Mouse (Mus musculus): ENCODE results near the gene Pask. TPM values are rescaled to one million over a fixed set of nuclear protein-coding genes. Genes with fewer than 3 reads are reported as not detected.
"Not testable (repeated sequence)": the region's sequence is repeated elsewhere in the genome, so short reads cannot be mapped to it uniquely, and the experiment has no call there.

Pask gene
- polyA plus RNA-seq, 1 experiment from 2014 or later: 6.9 TPM

DNA sequence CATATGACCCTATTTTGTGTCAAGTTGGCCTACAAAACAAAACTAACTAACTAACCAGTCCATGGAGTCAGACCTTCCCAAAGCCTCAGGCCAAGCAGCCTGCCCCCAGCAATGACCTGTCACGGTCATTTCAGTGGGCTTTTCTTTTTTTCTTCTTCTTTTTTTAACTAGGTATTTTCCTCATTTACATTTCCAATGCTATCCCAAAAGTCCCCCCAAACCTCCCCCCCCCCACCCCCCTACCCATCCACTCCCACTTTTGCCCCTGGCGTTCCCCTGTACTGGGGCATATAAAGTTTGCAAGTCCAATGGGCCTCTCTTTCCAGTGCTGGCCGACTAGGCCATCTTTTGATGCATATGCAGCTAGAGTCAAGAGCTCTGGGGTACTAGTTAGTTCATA, 48.8 kb downstream of the Pask start:
- H3K4me1 ChIP-seq (ENCODE audit: control insufficient read depth, insufficient read depth, low read length); H3K27me3 ChIP-seq (replicated peaks; ENCODE audit: control insufficient read depth, insufficient read depth, low read length); H3K9ac ChIP-seq (ENCODE audit: low read length); H3K27ac ChIP-seq (ENCODE audit: low read depth, low read length); H3K4me3 ChIP-seq (ENCODE audit: low read depth, low read length); ATAC-seq; H3K4me2 ChIP-seq (ENCODE audit: low read length); DNase-seq (ENCODE audit: low spot score); H3K9me3 ChIP-seq (replicated peaks; ENCODE audit: control insufficient read depth, low read length): not testable (repeated sequence)
- 75% methylated on average over 3 of the region's 3 CpGs for WGBS
- H3K36me3 ChIP-seq (ENCODE audit: control insufficient read depth, insufficient read depth, low read length): peaks cover 38% of the 10 kb centered on the region

DNA sequence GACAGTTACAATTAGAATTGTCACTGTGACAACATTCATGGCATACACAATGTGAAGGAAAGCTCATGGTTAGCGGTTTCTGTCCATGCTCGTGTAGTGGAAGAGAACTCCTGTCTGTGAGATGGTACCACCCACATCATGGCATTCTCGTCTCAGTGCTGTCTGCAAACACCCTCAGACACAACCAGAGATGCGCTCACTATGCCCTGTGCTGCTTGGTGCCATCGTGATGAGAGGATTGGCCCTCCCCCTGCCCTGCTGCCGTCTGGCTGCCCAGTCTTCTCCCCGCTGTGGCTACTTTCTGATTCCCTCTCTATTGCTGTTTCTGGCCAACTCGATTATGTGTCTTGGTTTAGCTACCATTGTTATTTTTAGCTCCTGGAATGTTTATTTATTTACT, 51.3 kb downstream of the Pask start:
- ATAC-seq (no peak), DNase-seq (ENCODE audit: low spot score) (no peak)
- no peaks in the 10 kb centered on the region for H3K27me3 ChIP-seq (replicated peaks; ENCODE audit: control insufficient read depth, insufficient read depth, low read length)
- no peaks in the 10 kb centered on the region for H3K4me1 ChIP-seq (ENCODE audit: control insufficient read depth, insufficient read depth, low read length)
- no peaks in the 10 kb centered on the region for H3K9me3 ChIP-seq (replicated peaks; ENCODE audit: control insufficient read depth, low read length)
- H3K36me3 ChIP-seq (ENCODE audit: control insufficient read depth, insufficient read depth, low read length): peaks cover 15% of the 10 kb centered on the region
- no peak overlapping the region for H3K9ac ChIP-seq (ENCODE audit: low read length)
- H3K4me2 ChIP-seq (ENCODE audit: low read length): no peak overlapping the region
- no peak overlapping the region for H3K4me3 ChIP-seq (ENCODE audit: low read depth, low read length)
- H3K27ac ChIP-seq (ENCODE audit: low read depth, low read length): no peak overlapping the region
- WGBS: 81% methylated on average over 8 of the region's 8 CpGs

DNA sequence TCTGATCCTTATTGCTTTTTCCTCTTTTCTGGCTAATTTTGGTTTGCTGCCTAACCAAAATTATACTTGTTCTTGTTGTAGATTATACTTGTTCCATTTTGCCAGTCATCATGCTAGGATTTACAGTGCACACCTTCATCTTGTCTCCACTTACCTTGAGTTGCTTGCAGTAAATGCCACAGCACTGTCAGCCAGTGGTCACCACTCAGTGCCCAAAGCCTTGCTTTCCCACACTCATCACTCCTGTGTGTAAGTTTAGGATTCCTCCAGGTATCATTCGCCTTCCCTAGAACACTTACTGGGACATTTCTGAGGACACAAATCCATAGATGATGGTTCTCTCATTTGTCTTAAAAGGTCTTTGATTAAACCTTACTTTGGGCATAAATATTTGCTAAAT, 51.7 kb downstream of the Pask start:
- Histone ChIP-seq H3K36me3 (ENCODE audit: control insufficient read depth, insufficient read depth, low read length) (peaks cover 11% of the 10 kb centered on the region; the same call in 1 of the 2 replicates), H3K9me3 (replicated peaks; ENCODE audit: control insufficient read depth, low read length) (no peaks in the 10 kb centered on the region)

DNA sequence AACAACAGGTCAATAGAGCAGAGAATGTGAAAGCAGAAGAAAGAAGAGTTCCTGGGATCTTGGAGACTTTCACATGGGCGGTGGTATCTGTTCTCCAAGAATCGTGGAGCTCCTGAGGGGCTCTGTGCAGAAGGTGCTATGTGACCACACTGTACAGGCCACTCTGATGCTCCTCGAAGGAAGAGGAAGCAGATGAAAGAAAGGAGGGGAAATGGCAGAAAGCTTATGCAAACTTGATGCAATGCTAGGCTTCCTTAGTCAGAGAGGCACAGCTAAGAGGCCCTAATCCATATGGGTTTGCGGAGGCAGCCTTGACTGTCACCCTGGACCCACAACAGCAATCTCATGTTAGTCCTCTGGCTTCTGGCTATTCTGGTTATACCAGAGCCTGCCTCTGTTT, 52.3 kb downstream of the Pask start:
- DNase-seq (ENCODE audit: low spot score): no peak
- Histone ChIP-seq H3K4me1 (ENCODE audit: control insufficient read depth, insufficient read depth, low read length) (no peaks in the 10 kb centered on the region), H3K27me3 (replicated peaks; ENCODE audit: control insufficient read depth, insufficient read depth, low read length) (no peaks in the 10 kb centered on the region)

More for the DNA sequence above, 51.7 kb downstream of the Pask start:
- no peak overlapping the region for H3K9ac ChIP-seq (ENCODE audit: low read length)
- no peaks in the 10 kb centered on the region for H3K27me3 ChIP-seq (replicated peaks; ENCODE audit: control insufficient read depth, insufficient read depth, low read length)
- H3K27ac ChIP-seq (ENCODE audit: low read depth, low read length): no peak overlapping the region
- DNase-seq (ENCODE audit: low spot score) (no peak), ATAC-seq (no peak)
- H3K4me1 ChIP-seq (ENCODE audit: control insufficient read depth, insufficient read depth, low read length): no peaks in the 10 kb centered on the region
- WGBS: 89% methylated on average over 1 of the region's 1 CpGs
- H3K4me3 ChIP-seq (ENCODE audit: low read depth, low read length): no peak overlapping the region
- no peak overlapping the region for H3K4me2 ChIP-seq (ENCODE audit: low read length)

DNA sequence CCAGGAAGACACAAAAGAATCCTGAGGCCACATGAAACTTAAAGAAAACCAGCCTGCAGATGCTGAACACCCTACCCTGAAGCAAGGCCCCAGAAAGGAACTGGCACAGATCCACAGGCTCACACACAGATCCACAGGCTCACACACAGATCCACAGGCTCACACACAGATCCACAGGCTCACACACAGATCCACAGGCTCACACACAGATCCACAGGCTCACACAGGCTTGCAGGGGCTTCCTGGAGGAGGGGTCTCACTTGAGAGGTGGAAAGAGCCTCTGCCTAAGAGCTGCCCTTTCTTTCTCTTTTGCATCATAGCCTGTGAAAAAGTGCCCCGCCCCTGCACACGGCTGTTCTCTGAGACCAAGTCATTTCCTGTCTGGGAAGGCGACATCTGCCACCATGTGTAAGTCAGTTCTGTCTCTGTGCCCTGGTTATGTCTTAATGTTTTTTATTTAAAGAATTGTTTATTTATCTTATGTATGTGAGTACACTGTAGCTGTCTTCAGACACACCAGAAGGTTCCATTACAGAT, 53.5 kb downstream of the Pask start:
- Histone ChIP-seq H3K36me3 (ENCODE audit: control insufficient read depth, insufficient read depth, low read length) (no peaks in the 10 kb centered on the region), H3K27ac (ENCODE audit: low read depth, low read length) (no peak overlapping the region), H3K4me1 (ENCODE audit: control insufficient read depth, insufficient read depth, low read length) (no peaks in the 10 kb centered on the region), H3K9me3 (replicated peaks; ENCODE audit: control insufficient read depth, low read length) (no peaks in the 10 kb centered on the region), H3K4me2 (ENCODE audit: low read length) (no peak overlapping the region), H3K27me3 (replicated peaks; ENCODE audit: control insufficient read depth, insufficient read depth, low read length) (no peaks in the 10 kb centered on the region), H3K9ac (ENCODE audit: low read length) (no peak overlapping the region), H3K4me3 (ENCODE audit: low read depth, low read length) (no peak overlapping the region)
- ATAC-seq (no peak), DNase-seq (ENCODE audit: low spot score) (no peak)
- 73% methylated on average over 3 of the region's 3 CpGs for WGBS

More for the DNA sequence above, 52.3 kb downstream of the Pask start:
- Histone ChIP-seq H3K4me3 (ENCODE audit: low read depth, low read length) (no peak overlapping the region), H3K36me3 (ENCODE audit: control insufficient read depth, insufficient read depth, low read length) (peaks cover 6% of the 10 kb centered on the region; the same call in 1 of the 2 replicates), H3K27ac (ENCODE audit: low read depth, low read length) (no peak overlapping the region), H3K9ac (ENCODE audit: low read length) (no peak overlapping the region), H3K9me3 (replicated peaks; ENCODE audit: control insufficient read depth, low read length) (no peaks in the 10 kb centered on the region), H3K4me2 (ENCODE audit: low read length) (no peak overlapping the region)
- no peak for ATAC-seq
- WGBS: 88% methylated on average over 4 of the region's 4 CpGs

DNA sequence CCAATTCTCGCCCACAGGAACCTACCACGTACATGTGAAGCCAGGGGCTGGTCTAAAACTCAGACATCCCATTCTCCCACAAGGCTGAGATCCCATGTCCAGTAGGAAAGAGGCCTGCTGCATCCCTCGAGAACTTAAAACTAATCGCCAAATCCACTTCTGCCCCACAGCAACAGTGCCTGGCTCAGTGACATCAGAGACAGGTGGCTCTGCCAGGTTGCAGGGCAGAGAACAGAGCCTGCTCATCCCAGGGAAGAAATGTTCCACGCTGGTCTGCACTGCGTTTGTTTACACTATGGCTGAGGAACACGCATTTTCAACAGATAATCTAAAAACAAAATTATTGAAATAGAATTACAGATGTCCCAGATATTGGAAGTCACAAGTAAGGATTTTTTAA, 66.2 kb downstream of the Pask start:
- DNase-seq (ENCODE audit: low spot score) (no peak), ATAC-seq (no peak)
- H3K9me3 ChIP-seq (replicated peaks; ENCODE audit: control insufficient read depth, low read length): no peaks in the 10 kb centered on the region
- no peak overlapping the region for H3K4me3 ChIP-seq (ENCODE audit: low read depth, low read length)
- no peak overlapping the region for H3K9ac ChIP-seq (ENCODE audit: low read length)
- H3K27ac ChIP-seq (ENCODE audit: low read depth, low read length): no peak overlapping the region
- no peaks in the 10 kb centered on the region for H3K4me1 ChIP-seq (ENCODE audit: control insufficient read depth, insufficient read depth, low read length)
- WGBS: 86% methylated on average over 7 of the region's 7 CpGs
- H3K27me3 ChIP-seq (replicated peaks; ENCODE audit: control insufficient read depth, insufficient read depth, low read length): no peaks in the 10 kb centered on the region
- no peaks in the 10 kb centered on the region for H3K36me3 ChIP-seq (ENCODE audit: control insufficient read depth, insufficient read depth, low read length)
- no peak overlapping the region for H3K4me2 ChIP-seq (ENCODE audit: low read length)

DNA sequence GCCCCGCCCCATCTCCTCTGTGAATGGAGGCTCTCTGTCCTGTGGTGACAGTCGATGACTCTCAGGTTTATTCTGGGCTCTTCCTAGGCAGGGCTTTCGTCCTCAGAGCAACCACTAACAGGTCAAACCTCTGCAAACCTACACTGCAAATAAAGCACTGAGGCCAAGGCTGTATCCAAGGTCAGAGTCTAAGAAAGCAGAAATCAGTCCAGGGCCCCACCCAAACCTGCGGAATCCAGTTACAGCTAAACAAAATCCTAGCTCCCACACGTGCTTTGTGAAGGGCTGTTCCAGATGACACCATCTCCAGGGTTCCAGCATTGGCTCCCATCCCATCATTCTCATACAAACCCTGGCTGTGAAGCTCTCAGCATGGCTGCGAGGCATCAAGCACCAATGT, 67.7 kb downstream of the Pask start:
- H3K9me3 ChIP-seq (replicated peaks; ENCODE audit: control insufficient read depth, low read length): no peaks in the 10 kb centered on the region
- no peaks in the 10 kb centered on the region for H3K4me1 ChIP-seq (ENCODE audit: control insufficient read depth, insufficient read depth, low read length)
- no peak overlapping the region for H3K4me2 ChIP-seq (ENCODE audit: low read length)
- H3K36me3 ChIP-seq (ENCODE audit: control insufficient read depth, insufficient read depth, low read length): no peaks in the 10 kb centered on the region
- 75% methylated on average over 6 of the region's 6 CpGs for WGBS
- H3K4me3 ChIP-seq (ENCODE audit: low read depth, low read length): no peak overlapping the region
- no peak for DNase-seq (ENCODE audit: low spot score)
- H3K9ac ChIP-seq (ENCODE audit: low read length): no peak overlapping the region
- no peak for ATAC-seq
- H3K27me3 ChIP-seq (replicated peaks; ENCODE audit: control insufficient read depth, insufficient read depth, low read length): 0 out of 2 replicates have a peak, but pooled peaks cover 2% of the 10 kb centered on the region
- H3K27ac ChIP-seq (ENCODE audit: low read depth, low read length): no peak overlapping the region

DNA sequence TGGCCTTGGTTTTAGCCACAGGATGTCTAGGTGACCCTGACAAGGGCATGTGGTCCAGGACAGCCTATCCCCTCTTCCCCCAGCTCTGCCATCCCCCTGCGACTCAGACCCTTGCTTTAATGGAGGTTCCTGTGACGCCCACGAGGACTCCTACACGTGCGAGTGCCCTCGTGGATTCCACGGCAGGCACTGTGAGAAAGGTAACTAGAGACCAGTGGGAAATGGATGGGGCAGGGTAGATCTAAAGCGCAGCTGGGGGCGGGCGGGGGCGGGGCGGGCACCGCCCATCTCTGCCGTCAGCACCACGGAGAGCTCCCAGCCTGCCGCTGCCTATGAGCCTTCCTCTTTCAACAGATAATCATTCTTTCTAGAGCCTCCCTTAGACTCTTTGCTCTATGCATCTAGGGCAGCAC, 70.9 kb downstream of the Pask start:
- Histone ChIP-seq H3K27me3 (replicated peaks; ENCODE audit: control insufficient read depth, insufficient read depth, low read length) (0 out of 2 replicates have a peak, but pooled peaks cover 2% of the 10 kb centered on the region), H3K9ac (ENCODE audit: low read length) (peak overlapping the region; percentile 37; the same call in 1 of the 2 replicates), H3K4me3 (ENCODE audit: low read depth, low read length) (no peak overlapping the region), H3K4me1 (ENCODE audit: control insufficient read depth, insufficient read depth, low read length) (no peaks in the 10 kb centered on the region), H3K4me2 (ENCODE audit: low read length) (peak overlapping the region; percentile 35; the same call in 1 of the 2 replicates), H3K9me3 (replicated peaks; ENCODE audit: control insufficient read depth, low read length) (no peaks in the 10 kb centered on the region), H3K36me3 (ENCODE audit: control insufficient read depth, insufficient read depth, low read length) (no peaks in the 10 kb centered on the region), H3K27ac (ENCODE audit: low read depth, low read length) (no peak overlapping the region)
- DNase-seq (ENCODE audit: low spot score) (peak; percentile 18), ATAC-seq (peak; percentile 62; the same call in 1 of the 2 replicates)
- under 1% methylated on average over 16 of the region's 16 CpGs for WGBS

DNA sequence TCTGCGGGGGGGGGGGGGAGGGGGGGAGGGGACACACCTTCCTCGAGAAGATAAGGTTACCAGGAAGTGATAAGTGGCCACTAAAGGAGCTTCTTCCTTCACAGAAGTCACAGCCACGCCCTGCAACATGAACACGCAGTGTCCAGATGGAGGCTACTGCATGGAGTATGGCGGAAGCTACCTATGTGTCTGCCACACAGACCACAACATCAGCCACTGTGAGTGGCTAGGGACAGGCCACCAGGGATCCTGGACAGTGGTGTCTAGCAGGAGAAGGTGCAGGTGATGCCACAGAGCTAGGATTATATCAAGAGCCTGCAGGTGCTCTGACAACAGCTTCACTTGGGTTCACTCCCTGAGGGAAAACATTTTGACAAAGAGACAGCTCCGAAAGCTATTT, 71.5 kb downstream of the Pask start:
- no peak for DNase-seq (ENCODE audit: low spot score)
- H3K4me1 ChIP-seq (ENCODE audit: control insufficient read depth, insufficient read depth, low read length): no peaks in the 10 kb centered on the region
- 79% methylated on average over 5 of the region's 6 CpGs for WGBS
- H3K36me3 ChIP-seq (ENCODE audit: control insufficient read depth, insufficient read depth, low read length): no peaks in the 10 kb centered on the region
- H3K4me3 ChIP-seq (ENCODE audit: low read depth, low read length): no peak overlapping the region
- ATAC-seq: no peak
- no peak overlapping the region for H3K27ac ChIP-seq (ENCODE audit: low read depth, low read length)
- H3K9me3 ChIP-seq (replicated peaks; ENCODE audit: control insufficient read depth, low read length): no peaks in the 10 kb centered on the region
- 0 out of 2 replicates have a peak, but pooled peaks cover 2% of the 10 kb centered on the region for H3K27me3 ChIP-seq (replicated peaks; ENCODE audit: control insufficient read depth, insufficient read depth, low read length)
- H3K4me2 ChIP-seq (ENCODE audit: low read length): no peak overlapping the region
- no peak overlapping the region for H3K9ac ChIP-seq (ENCODE audit: low read length)
